Mouse (Mus musculus) testis, adult 2 months (tissue): ENCODE results near the gene Hoxb6. TPM values are rescaled to one million over a fixed set of nuclear protein-coding genes. Genes with fewer than 3 reads are reported as not detected.

Source experiments
- H3K27ac ChIP-seq: fragments of 200-500 bp; 2 replicates; pipeline ENCODE4 v1.5.1; 2012; ENCODE audit warnings: low read depth, low read length; ENCODE audit not compliant: control insufficient read depth, insufficient read depth
- H3K27me3 ChIP-seq: fragments of 200-500 bp; 2 replicates; pipeline ENCODE4 v1.6.1; 2012; ENCODE audit warnings: mild to moderate bottlenecking, low read length, moderate library complexity; ENCODE audit not compliant: control insufficient read depth, insufficient read depth
- H3K36me3 ChIP-seq: fragments of 200-500 bp; 2 replicates; pipeline ENCODE4 v1.6.1; 2012; ENCODE audit warnings: mild to moderate bottlenecking, low read length; ENCODE audit not compliant: control insufficient read depth, insufficient read depth
- H3K4me1 ChIP-seq: fragments of 200-500 bp; 2 replicates; pipeline ENCODE4 v1.6.1; 2012; ENCODE audit warnings: low read length; ENCODE audit not compliant: control insufficient read depth, insufficient read depth
- H3K4me3 ChIP-seq: fragments of 200-500 bp; 2 replicates; pipeline ENCODE4 v1.5.1; 2012; ENCODE audit warnings: low read depth, mild to moderate bottlenecking, low read length, moderate library complexity, mixed read lengths; ENCODE audit not compliant: control insufficient read depth
- CTCF ChIP-seq: fragments of 200-500 bp; IDR thresholded peaks from 2 replicates; pipeline ENCODE4 v1.5.1; 2012; ENCODE audit warnings: low read depth, mild to moderate bottlenecking, inconsistent platforms, low read length, moderate library complexity; ENCODE audit not compliant: control insufficient read depth, insufficient read depth, insufficient replicate concordance
- POLR2A ChIP-seq: fragments of 200-500 bp; IDR thresholded peaks from 2 replicates; pipeline ENCODE4 v1.6.1; 2012; ENCODE audit warnings: low read depth, mild to moderate bottlenecking, inconsistent platforms, low read length, moderate library complexity; ENCODE audit not compliant: control insufficient read depth
- polyA plus RNA-seq: library from polyadenylated mRNA; depleted of rRNA; stranded (reverse); fragments of >200 nt; gene quantifications from 2 replicates; pipeline ENCODE4 v1.2.3, GENCODE M21; 2012; rRNA removed

Gene Hoxb6
- polyA plus RNA-seq, result 0.15 and 3.4 TPM in 2 replicates

GRCm38 (mm10) chr11:96291681-96292564, at the start of gene Hoxb6:
Gene Hoxb6 (plus strand): TSS chr11:96292476.
- H3K4me3 ChIP-seq, result no peak within 1 kb of the TSS; the same call in 1 of the 2 replicates
- no peaks in the 10 kb centered on the region for H3K36me3 ChIP-seq
- H3K4me1 ChIP-seq, result peaks cover 12% of the 10 kb centered on the region
- no peak within 1 kb of the TSS for H3K27ac ChIP-seq
- TF ChIP-seq POLR2A, result no peak
- TF ChIP-seq CTCF, result no peak
- peaks cover 7% of the 10 kb centered on the region for H3K27me3 ChIP-seq

- Histone ChIP-seq H3K27me3 (peaks cover 9% of the 10 kb centered on the region), H3K4me3 (no peak overlapping the region), H3K36me3 (no peaks in the 10 kb centered on the region), H3K4me1 (peaks cover 3% of the 10 kb centered on the region), H3K27ac (no peak overlapping the region)
- TF ChIP-seq CTCF, result no peak
- TF ChIP-seq POLR2A, result no peak
These were observed 41.4 kb upstream of the Hoxb6 start for GRCm38 (mm10) chr11:96250901-96251300.

- Histone ChIP-seq H3K36me3 (no peaks in the 10 kb centered on the region), H3K4me1 (peaks cover 3% of the 10 kb centered on the region), H3K27me3 (peaks cover 9% of the 10 kb centered on the region), H3K27ac (no peak overlapping the region), H3K4me3 (peak overlapping the region; percentile 44)
- TF ChIP-seq CTCF (no peak), POLR2A (no peak)
These were observed 40.7 kb upstream of the Hoxb6 start for GRCm38 (mm10) chr11:96251480-96252031.

GRCm38 (mm10) chr11:96252541-96253120, 39.6 kb upstream of the Hoxb6 start:
- Histone ChIP-seq H3K36me3 (no peaks in the 10 kb centered on the region), H3K27ac (no peak overlapping the region), H3K4me3 (no peak overlapping the region), H3K4me1 (peaks cover 3% of the 10 kb centered on the region), H3K27me3 (peaks cover 9% of the 10 kb centered on the region)
- TF ChIP-seq CTCF (no peak), POLR2A (no peak)

GRCm38 (mm10) chr11:96254221-96254620, 38.1 kb upstream of the Hoxb6 start:
- peaks cover 3% of the 10 kb centered on the region for H3K4me1 ChIP-seq
- H3K27me3 ChIP-seq, result peaks cover 9% of the 10 kb centered on the region
- no peak overlapping the region for H3K4me3 ChIP-seq

GRCm38 (mm10) chr11:96255111-96255995, 36.9 kb upstream of the Hoxb6 start:
- TF ChIP-seq CTCF (no peak), POLR2A (no peak)
- Histone ChIP-seq H3K4me1 (peaks cover 5% of the 10 kb centered on the region), H3K4me3 (no peak overlapping the region), H3K27me3 (peaks cover 9% of the 10 kb centered on the region), H3K27ac (no peak overlapping the region), H3K36me3 (no peaks in the 10 kb centered on the region)

More at GRCm38 (mm10) chr11:96254221-96254620, 38.1 kb upstream of the Hoxb6 start:
- H3K27ac ChIP-seq, result no peak overlapping the region
- TF ChIP-seq POLR2A (no peak), CTCF (no peak)
- H3K36me3 ChIP-seq, result no peaks in the 10 kb centered on the region
